Mouse (Mus musculus): Measurements from ENCODE around the gene Arhgap32. TPM values are rescaled to one million over a fixed set of nuclear protein-coding genes. Genes with fewer than 3 reads are reported as not detected.

Gene Arhgap32
- total and polyA plus RNA-seq, 2 experiments from 2014 or later: 12.9 to 40.9 TPM

DNA sequence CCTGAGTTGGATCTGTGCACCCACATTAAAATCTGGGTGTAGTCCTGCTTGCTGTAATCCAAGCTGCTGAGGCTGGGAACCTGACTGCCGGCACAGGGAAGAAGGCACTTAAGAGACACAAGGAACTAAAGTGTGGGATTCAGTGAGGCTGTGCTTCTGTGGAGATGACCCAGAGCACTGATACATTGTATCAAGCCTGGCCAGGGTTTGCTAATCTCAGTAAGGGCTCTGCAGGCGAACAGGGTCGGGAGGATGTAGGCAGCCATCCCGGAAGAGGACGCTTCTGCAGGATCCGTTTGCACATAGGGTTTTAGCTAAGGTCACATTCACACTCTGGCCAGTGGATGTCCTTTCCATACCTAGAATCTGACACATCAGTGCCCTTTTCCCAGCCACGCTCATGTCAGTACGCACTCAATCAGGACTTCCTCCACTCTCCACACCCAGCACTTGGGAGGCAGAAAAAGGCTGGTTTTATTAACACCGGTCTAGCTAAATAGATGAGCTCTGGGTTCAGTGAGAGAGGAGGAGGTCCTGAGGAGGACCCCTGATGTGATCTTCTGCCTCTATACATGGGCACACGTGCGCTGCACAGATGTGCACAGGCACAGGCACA, 20.9 kb downstream of the Arhgap32 start:
- H3K4me3 ChIP-seq (ENCODE audit: low read depth, low read length): no peak overlapping the region
- no peak for ATAC-seq
- H3K9me3 ChIP-seq (ENCODE audit: low read length): no peaks in the 10 kb centered on the region
- no peak overlapping the region for H3K9ac ChIP-seq
- 80% methylated on average over 11 of the region's 11 CpGs for WGBS
- no peak overlapping the region for H3K27ac ChIP-seq (ENCODE audit: low read depth, low read length)
- H3K4me2 ChIP-seq (ENCODE audit: low read depth): no peak overlapping the region
- no peaks in the 10 kb centered on the region for H3K36me3 ChIP-seq (ENCODE audit: insufficient read depth)
- no peak for DNase-seq
- no peaks in the 10 kb centered on the region for H3K4me1 ChIP-seq (ENCODE audit: insufficient read depth)
- TF ChIP-seq CTCF (IDR thresholded peaks at IDR 0.05; ENCODE audit: low read depth): no peak
- no peaks in the 10 kb centered on the region for H3K27me3 ChIP-seq (ENCODE audit: insufficient read depth, low read length)

DNA sequence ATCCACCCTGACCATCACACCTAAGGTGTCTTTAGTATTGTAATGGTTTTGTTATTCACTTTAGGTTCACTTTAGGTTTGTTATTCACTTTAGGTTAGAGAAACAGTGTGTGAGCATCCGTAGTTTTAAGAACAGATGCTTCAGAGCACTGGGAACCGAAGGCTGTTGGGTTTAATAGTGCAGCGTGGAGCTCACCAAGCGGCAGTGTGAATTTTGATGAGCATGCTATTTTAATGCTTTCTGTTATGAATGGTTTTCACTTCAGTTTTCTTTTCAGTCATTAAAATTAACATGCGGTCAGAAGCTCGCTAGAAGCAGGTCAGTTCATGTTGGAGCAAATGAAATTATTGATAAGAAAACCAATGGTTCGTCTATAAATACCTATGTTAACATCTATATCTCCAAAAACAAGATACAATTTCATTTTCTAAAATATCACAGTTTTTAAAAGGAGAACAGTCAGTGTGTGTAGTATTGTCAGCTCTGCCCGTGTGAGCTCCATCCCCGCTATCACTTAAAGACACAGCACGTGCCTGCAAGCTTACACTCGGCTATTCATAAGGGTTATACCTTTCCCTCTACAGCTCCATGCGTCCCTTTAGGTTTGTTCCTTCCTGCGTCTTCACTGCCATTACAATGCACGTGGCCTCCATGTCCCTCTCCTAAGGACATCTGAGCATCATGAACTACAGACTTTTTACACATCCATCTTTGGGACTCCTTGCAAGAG, 21.9 kb downstream of the Arhgap32 start:
- no peak overlapping the region for H3K4me2 ChIP-seq (ENCODE audit: low read depth)
- H3K27me3 ChIP-seq (ENCODE audit: insufficient read depth, low read length): no peaks in the 10 kb centered on the region
- H3K27ac ChIP-seq (ENCODE audit: low read depth, low read length): no peak overlapping the region
- WGBS: 69% methylated on average over 14 of the region's 14 CpGs
- no peak overlapping the region for H3K4me3 ChIP-seq (ENCODE audit: low read depth, low read length)
- H3K9me3 ChIP-seq (ENCODE audit: low read length): no peaks in the 10 kb centered on the region
- no peaks in the 10 kb centered on the region for H3K4me1 ChIP-seq (ENCODE audit: insufficient read depth)
- ATAC-seq: no peak
- TF ChIP-seq CTCF (IDR thresholded peaks at IDR 0.05; ENCODE audit: low read depth): no peak
- no peak overlapping the region for H3K9ac ChIP-seq
- peak; percentile 7 for DNase-seq
- H3K36me3 ChIP-seq (ENCODE audit: insufficient read depth): no peaks in the 10 kb centered on the region

DNA sequence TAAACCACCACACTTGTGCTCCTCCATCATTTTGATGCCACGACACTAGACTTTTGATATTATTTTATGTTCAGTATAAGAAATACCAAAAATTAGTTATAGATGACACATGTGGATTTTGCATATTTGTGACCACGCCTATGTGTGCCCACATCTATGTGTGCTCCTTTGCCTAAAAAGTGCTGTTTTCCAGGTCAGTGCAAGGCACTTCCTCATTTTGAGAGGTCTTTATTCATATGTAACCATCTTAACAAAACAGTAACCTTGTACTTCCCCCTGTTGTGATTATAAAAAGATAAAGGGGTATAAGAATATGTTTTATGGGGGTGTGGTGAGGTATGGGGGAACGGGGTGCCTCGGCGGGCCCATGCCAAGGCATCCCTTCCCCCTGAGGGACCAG, 22.7 kb downstream of the Arhgap32 start:
- no peak overlapping the region for H3K9ac ChIP-seq
- no peaks in the 10 kb centered on the region for H3K9me3 ChIP-seq (ENCODE audit: low read length)
- H3K27me3 ChIP-seq (ENCODE audit: insufficient read depth, low read length): no peaks in the 10 kb centered on the region
- no peak overlapping the region for H3K4me2 ChIP-seq (ENCODE audit: low read depth)
- TF ChIP-seq CTCF (IDR thresholded peaks at IDR 0.05; ENCODE audit: low read depth): no peak
- ATAC-seq (no peak), DNase-seq (no peak)
- H3K27ac ChIP-seq (ENCODE audit: low read depth, low read length): no peak overlapping the region
- no peaks in the 10 kb centered on the region for H3K4me1 ChIP-seq (ENCODE audit: insufficient read depth)
- 93% methylated on average over 5 of the region's 5 CpGs for WGBS
- no peaks in the 10 kb centered on the region for H3K36me3 ChIP-seq (ENCODE audit: insufficient read depth)
- H3K4me3 ChIP-seq (ENCODE audit: low read depth, low read length): no peak overlapping the region

DNA sequence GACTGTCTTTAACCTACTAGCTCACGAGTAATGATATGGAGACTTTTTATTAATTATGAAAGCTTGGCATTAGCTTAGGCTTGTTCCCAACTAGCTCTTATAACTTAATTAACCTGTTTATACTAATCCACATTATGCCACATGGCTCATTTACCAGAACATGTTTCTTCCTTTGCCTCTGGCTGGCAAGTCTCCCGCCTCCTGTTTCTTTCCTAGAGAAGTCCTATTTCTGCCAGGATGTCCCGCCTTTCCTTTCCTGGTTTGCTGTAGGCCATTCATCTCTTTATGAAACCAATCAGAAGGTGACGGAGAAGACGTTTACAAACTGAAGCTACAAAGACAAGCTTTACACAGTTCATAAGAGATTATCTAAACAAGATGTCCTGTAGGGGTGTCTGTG, 23.7 kb downstream of the Arhgap32 start:
- WGBS: 65% methylated on average over 5 of the region's 5 CpGs
- H3K9ac ChIP-seq: no peak overlapping the region
- H3K4me1 ChIP-seq (ENCODE audit: insufficient read depth): no peaks in the 10 kb centered on the region
- H3K27ac ChIP-seq (ENCODE audit: low read depth, low read length): no peak overlapping the region
- TF ChIP-seq CTCF (IDR thresholded peaks at IDR 0.05; ENCODE audit: low read depth): no peak
- no peak for DNase-seq
- H3K36me3 ChIP-seq (ENCODE audit: insufficient read depth): no peaks in the 10 kb centered on the region
- H3K4me3 ChIP-seq (ENCODE audit: low read depth, low read length): no peak overlapping the region
- H3K9me3 ChIP-seq (ENCODE audit: low read length): no peaks in the 10 kb centered on the region
- H3K27me3 ChIP-seq (ENCODE audit: insufficient read depth, low read length): no peaks in the 10 kb centered on the region
- no peak for ATAC-seq
- H3K4me2 ChIP-seq (ENCODE audit: low read depth): no peak overlapping the region

DNA sequence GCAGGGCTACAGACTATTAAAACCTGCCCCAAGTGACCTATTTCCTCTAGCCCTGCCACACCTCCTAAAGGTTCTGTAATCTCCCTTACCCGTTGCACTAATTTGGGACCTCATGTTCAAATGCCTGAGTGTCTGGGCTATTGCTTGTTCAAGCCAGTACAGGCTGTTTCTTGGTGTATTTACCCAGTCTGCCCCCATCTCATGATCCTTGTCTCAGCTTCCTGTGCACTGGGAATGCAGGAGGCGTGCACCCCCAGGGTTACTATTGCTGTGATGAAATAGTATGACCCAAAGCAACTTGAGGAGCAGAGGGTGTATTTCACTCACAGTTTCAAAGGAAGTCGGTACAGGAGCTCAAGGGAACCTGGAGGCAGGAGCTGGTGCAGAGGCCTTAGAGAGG, 26.9 kb downstream of the Arhgap32 start:
- no peak for DNase-seq
- Histone ChIP-seq H3K4me3 (ENCODE audit: low read depth, low read length) (no peak overlapping the region), H3K4me2 (ENCODE audit: low read depth) (no peak overlapping the region), H3K27me3 (ENCODE audit: insufficient read depth, low read length) (no peaks in the 10 kb centered on the region), H3K9ac (no peak overlapping the region), H3K9me3 (ENCODE audit: low read length) (no peaks in the 10 kb centered on the region), H3K4me1 (ENCODE audit: insufficient read depth) (peaks cover 4% of the 10 kb centered on the region; the same call in 1 of the 2 replicates), H3K27ac (ENCODE audit: low read depth, low read length) (no peak overlapping the region), H3K36me3 (ENCODE audit: insufficient read depth) (no peaks in the 10 kb centered on the region)
- ATAC-seq: no peak
- WGBS: 85% methylated on average over 3 of the region's 3 CpGs
- no peak for TF ChIP-seq CTCF (IDR thresholded peaks at IDR 0.05; ENCODE audit: low read depth)

DNA sequence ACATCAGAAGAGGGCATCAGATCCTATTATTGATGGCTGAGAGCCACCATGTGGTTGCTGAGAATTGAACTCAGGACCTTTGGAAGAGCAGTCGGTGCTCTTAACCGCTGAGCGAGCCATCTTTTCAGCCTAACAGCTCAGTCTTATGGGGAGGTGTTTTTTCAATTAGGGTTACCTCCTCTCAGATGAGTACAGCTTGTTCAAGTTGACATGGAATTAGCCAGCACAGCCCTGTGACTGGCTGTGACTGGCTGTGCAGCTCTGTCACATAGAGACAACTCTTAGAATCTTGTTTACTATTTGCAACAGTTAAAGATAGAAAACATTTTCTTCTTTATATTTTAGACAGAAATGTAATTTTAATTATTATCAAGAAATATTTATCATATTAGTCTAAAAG, 27.5 kb downstream of the Arhgap32 start:
- Histone ChIP-seq H3K4me2 (ENCODE audit: low read depth) (no peak overlapping the region), H3K27ac (ENCODE audit: low read depth, low read length) (no peak overlapping the region), H3K9me3 (ENCODE audit: low read length) (no peaks in the 10 kb centered on the region), H3K36me3 (ENCODE audit: insufficient read depth) (no peaks in the 10 kb centered on the region), H3K27me3 (ENCODE audit: insufficient read depth, low read length) (no peaks in the 10 kb centered on the region), H3K4me3 (ENCODE audit: low read depth, low read length) (no peak overlapping the region), H3K9ac (no peak overlapping the region), H3K4me1 (ENCODE audit: insufficient read depth) (peaks cover 4% of the 10 kb centered on the region; the same call in 1 of the 2 replicates)
- ATAC-seq (no peak), DNase-seq (no peak)
- 92% methylated on average over 3 of the region's 3 CpGs for WGBS
- TF ChIP-seq CTCF (IDR thresholded peaks at IDR 0.05; ENCODE audit: low read depth): no peak

DNA sequence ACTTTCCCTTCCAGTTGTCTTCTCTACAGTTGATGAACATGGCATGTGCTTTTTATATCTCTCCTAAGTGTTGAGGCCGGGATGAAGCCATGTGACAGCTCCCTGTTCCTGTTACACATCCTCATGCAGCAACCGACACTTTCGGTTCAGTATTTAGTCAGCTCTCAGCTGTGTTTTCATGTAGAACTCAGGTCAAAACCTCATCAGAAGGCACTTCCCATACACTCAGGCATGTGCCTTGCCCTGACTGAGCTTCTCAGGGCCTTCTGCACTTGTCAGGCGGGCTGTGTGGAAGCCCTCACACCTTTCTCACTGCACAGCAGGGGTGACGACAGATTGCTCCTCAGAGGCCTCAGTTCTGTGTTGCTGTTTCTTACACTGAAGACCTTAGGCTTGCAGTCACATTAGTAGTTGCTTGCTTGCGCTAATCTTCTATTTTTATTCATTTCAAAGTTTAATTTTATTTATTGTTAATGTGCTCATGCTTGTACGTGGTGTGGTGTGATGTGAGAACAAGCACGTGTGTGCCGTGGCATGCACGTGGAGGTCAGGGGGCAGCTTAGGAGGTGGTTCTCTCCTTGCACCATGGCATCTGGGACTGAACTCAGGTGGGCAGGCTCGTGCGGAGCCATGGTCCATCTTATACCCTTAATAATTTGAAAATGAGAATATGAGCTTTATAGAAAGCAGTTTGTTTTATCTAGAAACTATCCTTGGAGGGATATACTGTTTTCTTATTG, 30.5 kb downstream of the Arhgap32 start:
- no peak overlapping the region for H3K9ac ChIP-seq
- no peaks in the 10 kb centered on the region for H3K27me3 ChIP-seq (ENCODE audit: insufficient read depth, low read length)
- ATAC-seq (peak; percentile 53), DNase-seq (peak; percentile 7)
- no peaks in the 10 kb centered on the region for H3K36me3 ChIP-seq (ENCODE audit: insufficient read depth)
- H3K27ac ChIP-seq (ENCODE audit: low read depth, low read length): no peak overlapping the region
- no peak overlapping the region for H3K4me2 ChIP-seq (ENCODE audit: low read depth)
- H3K4me3 ChIP-seq (ENCODE audit: low read depth, low read length): no peak overlapping the region
- WGBS: 69% methylated on average over 12 of the region's 12 CpGs
- H3K9me3 ChIP-seq (ENCODE audit: low read length): no peaks in the 10 kb centered on the region
- peaks cover 4% of the 10 kb centered on the region; the same call in 1 of the 2 replicates for H3K4me1 ChIP-seq (ENCODE audit: insufficient read depth)
- no peak for TF ChIP-seq CTCF (IDR thresholded peaks at IDR 0.05; ENCODE audit: low read depth)

All from forebrain, postnatal 0 days (tissue).